Mouse (Mus musculus) ES-E14 (cell line): ENCODE data around the gene Crip2. TPM values are rescaled to one million over a fixed set of nuclear protein-coding genes. Genes with fewer than 3 reads are reported as not detected.
A peak's percentile ranks its signal among the peaks of the same experiment; 100 is the strongest.

ENCODE experiments used
- DNase-seq: peaks from one replicate; pipeline ENCODE4 v3.0.0-alpha.2; 2013; ENCODE audit warnings: low read depth, low spot score
- H3K27ac ChIP-seq: 2 replicates; pipeline ENCODE4 v1.5.1; 2012; ENCODE audit warnings: low read depth, mild to moderate bottlenecking, low read length, moderate library complexity, mixed read lengths; ENCODE audit not compliant: poor library complexity, insufficient read depth, severe bottlenecking
- H3K36me3 ChIP-seq: 2 replicates; pipeline ENCODE4 v1.6.1; 2012; ENCODE audit warnings: mild to moderate bottlenecking, low read length, moderate library complexity, mixed read lengths; ENCODE audit not compliant: control insufficient read depth, poor library complexity, insufficient read depth, severe bottlenecking
- H3K4me1 ChIP-seq, 2 experiments: fragments of 150-350 bp in 1 of 2; sonication (generic) in 1 of 2; 2 replicates each; pipeline ENCODE4 v1.6.1; 2012; ENCODE audit warnings: low read length in 2 of 2, mild to moderate bottlenecking in 1 of 2, mixed read lengths in 1 of 2; ENCODE audit not compliant: control insufficient read depth in 2 of 2, insufficient read depth in 2 of 2, poor library complexity in 1 of 2
- H3K4me3 ChIP-seq, 2 experiments: fragments of 150-350 bp in 1 of 2; sonication (generic) in 1 of 2; 2 replicates each; pipeline ENCODE4 v1.5.1; 2012; ENCODE audit warnings: low read length in 2 of 2, low read depth in 1 of 2, mild to moderate bottlenecking in 1 of 2, mixed read lengths in 1 of 2; ENCODE audit not compliant: insufficient read depth in 1 of 2, poor library complexity in 1 of 2, severe bottlenecking in 1 of 2
- H3K9ac ChIP-seq: 2 replicates; pipeline ENCODE4 v1.6.1; 2012; ENCODE audit warnings: low read depth, mild to moderate bottlenecking, low read length, mixed read lengths; ENCODE audit not compliant: poor library complexity, insufficient read depth, severe bottlenecking
- H3K9me3 ChIP-seq: fragments of 150-350 bp; sonication (generic); 2 replicates; pipeline ENCODE4 v1.6.1; 2012; ENCODE audit warnings: low read depth, mild to moderate bottlenecking, low read length; ENCODE audit not compliant: control insufficient read depth, insufficient read depth
- CHD2 ChIP-seq: IDR thresholded peaks from 2 replicates; pipeline ENCODE4 v1.6.1; 2014; ENCODE audit warnings: mild to moderate bottlenecking, low read depth, low read length, inconsistent platforms
- HCFC1 ChIP-seq: IDR thresholded peaks from 2 replicates; pipeline ENCODE4 v1.6.1; 2012; ENCODE audit warnings: low read length, inconsistent platforms, borderline replicate concordance; ENCODE audit not compliant: insufficient read depth
- MAFK ChIP-seq: IDR thresholded peaks from 2 replicates; pipeline ENCODE4 v1.6.1; 2014; ENCODE audit warnings: mild to moderate bottlenecking, low read depth, low read length, inconsistent platforms; ENCODE audit not compliant: insufficient read depth
- ZC3H11A ChIP-seq: IDR thresholded peaks from 2 replicates; pipeline ENCODE4 v1.6.1; 2012; ENCODE audit warnings: low read depth, mild to moderate bottlenecking, inconsistent platforms, low read length, borderline replicate concordance
- ZNF384 ChIP-seq: IDR thresholded peaks from 2 replicates; pipeline ENCODE4 v1.6.1; 2012; ENCODE audit warnings: low read depth, low read length, inconsistent platforms
- in situ Hi-C, 2 experiments: fragments of 600-800 bp; cut with MboI; formaldehyde crosslinking; loops; one replicate each; pipeline ENCODE4 v1.15.1; 2025; ENCODE audit warnings: low sequenced_read_pairs in 2 of 2, inconsistent platforms in 1 of 2; ENCODE audit not compliant: unreplicated experiment in 2 of 2
- total RNA-seq: library from RNA; depleted of rRNA; stranded (reverse); fragments of 300-350 nt; gene quantifications from 2 replicates; pipeline ENCODE4 v1.2.3, GENCODE M21; 2012

Gene Crip2
- total RNA-seq, 1 experiment = 62.2 TPM

DNA sequence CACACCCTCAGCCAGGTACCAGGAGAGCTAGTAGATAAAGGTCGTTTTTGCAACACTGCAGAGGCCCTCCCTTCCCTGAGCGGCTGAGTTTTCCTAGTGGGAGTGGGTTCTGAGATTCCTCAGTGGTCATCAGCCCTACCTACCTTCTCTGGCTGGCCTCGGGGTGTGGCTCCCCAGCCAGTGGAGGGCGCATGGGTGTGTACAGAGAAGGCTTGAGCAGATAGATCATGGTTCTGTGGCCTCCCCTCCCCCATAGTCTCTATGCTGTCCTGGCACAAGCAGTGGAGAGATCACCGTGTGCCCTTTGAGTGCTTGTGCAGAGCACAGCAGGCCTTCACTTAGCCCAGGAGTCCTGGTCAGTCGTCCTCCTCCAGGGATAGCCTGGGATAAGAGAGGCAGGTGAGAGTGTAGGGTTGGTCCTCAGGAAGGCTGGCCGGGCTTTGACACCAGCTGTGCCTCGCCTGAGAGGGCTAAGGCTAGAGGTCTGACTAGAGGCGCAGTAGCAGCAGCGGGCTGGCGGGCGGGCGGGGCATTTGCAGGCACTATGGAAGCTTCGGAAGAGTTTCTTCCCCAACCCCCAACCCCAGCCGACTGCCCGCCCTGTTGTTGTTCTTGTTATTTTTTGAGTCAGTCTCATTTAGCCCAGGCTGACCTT is 8.5 kb downstream of the Crip2 start:
- TF ChIP-seq CHD2 (no peak), MAFK (no peak), ZNF384 (no peak), HCFC1 (no peak), ZC3H11A (no peak)
- Histone ChIP-seq H3K27ac (no peak overlapping the region), H3K36me3 (peaks cover 20% of the 10 kb centered on the region), H3K4me3 (peak overlapping the region; percentile 23 to 38; a peak in 3 of 4 replicates), H3K4me1 (peaks cover 4 to 49% of the 10 kb centered on the region in 2 experiments), H3K9ac (peak overlapping the region; percentile 51; the same call in 1 of the 2 replicates), H3K9me3 (no peaks in the 10 kb centered on the region)
- in situ Hi-C loops = no loop called here
- DNase-seq = peak; percentile 64

DNA sequence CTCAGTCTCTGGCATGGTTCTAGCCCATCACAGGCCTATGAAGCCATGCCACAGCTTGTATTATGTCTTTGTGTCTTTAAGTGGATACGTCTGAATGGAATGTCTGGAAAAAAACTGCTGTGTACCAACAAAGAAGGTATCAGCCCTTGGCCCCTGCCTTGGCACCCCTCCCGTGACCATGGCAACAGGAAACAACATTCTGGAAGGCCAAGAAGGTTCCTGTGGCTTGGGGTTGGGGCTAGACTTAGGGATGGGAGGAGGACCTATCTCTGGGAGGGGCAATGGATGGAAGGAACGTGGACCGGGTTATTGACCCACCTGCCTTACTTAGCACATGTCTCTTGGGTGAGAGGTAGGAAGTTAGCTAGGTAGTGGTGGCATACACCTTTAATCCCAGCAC is 9.3 kb downstream of the Crip2 start:
- Histone ChIP-seq H3K9me3 (no peaks in the 10 kb centered on the region), H3K9ac (no peak overlapping the region), H3K4me3 (no peak overlapping the region), H3K4me1 (peaks cover 4 to 43% of the 10 kb centered on the region in 2 experiments), H3K36me3 (peaks cover 16% of the 10 kb centered on the region), H3K27ac (no peak overlapping the region)
- DNase-seq = no peak
- in situ Hi-C loops = no loop called here
- TF ChIP-seq HCFC1 (no peak), ZC3H11A (no peak), CHD2 (no peak), MAFK (no peak), ZNF384 (no peak)

- H3K9ac ChIP-seq = no peak overlapping the region
- no peaks in the 10 kb centered on the region for H3K9me3 ChIP-seq
- H3K27ac ChIP-seq = no peak overlapping the region
- H3K36me3 ChIP-seq = peaks cover 12% of the 10 kb centered on the region
- no peak overlapping the region for H3K4me3 ChIP-seq
- TF ChIP-seq ZNF384 = no peak
- TF ChIP-seq HCFC1 = no peak
- TF ChIP-seq CHD2 = no peak
- no peak for TF ChIP-seq ZC3H11A
- TF ChIP-seq MAFK = no peak
- no peak for DNase-seq
- peaks cover 4 to 47% of the 10 kb centered on the region in 2 experiments for H3K4me1 ChIP-seq
- in situ Hi-C loops = no loop called here
Measured at GRCm38 (mm10) chr12:113149896-113150295, 9.9 kb downstream of the Crip2 start.

- Histone ChIP-seq H3K36me3 (peaks cover 5% of the 10 kb centered on the region; the same call in 1 of the 2 replicates), H3K9me3 (no peaks in the 10 kb centered on the region), H3K4me3 (no peak overlapping the region), H3K4me1 (peaks cover 4 to 48% of the 10 kb centered on the region in 2 experiments), H3K9ac (no peak overlapping the region), H3K27ac (no peak overlapping the region)
- TF ChIP-seq CHD2 (no peak), MAFK (no peak), HCFC1 (no peak), ZNF384 (no peak), ZC3H11A (no peak)
- no peak for DNase-seq
- in situ Hi-C loops = no loop called here
Measured at GRCm38 (mm10) chr12:113150591-113150990, 10.6 kb downstream of the Crip2 start.

DNA sequence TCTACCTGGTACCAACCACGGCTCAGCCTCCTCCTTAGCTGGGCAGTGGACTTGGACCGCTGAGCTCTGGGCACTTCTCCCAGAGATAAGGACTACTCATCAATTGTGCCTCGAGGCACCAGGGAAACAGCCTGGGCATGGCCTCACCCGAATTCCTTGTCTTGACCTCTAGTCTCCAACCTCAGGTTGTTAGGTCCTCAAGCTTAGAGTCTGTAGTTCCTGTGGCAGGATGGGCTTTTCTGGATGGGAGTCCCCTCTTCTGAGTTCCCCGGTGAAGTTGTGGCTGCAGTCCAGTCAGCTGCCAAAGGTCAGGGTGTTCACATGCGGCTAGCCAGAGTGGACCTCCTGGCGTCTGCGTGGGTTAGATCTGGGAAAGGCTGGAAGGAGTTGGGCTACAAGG is 11.0 kb downstream of the Crip2 start:
- peaks cover 4% of the 10 kb centered on the region; the same call in 1 of the 2 replicates for H3K36me3 ChIP-seq
- no peak for DNase-seq
- H3K4me1 ChIP-seq = peaks cover 4 to 46% of the 10 kb centered on the region in 2 experiments
- peak overlapping the region in 1 of 2 experiments; percentile 80; a peak in 1 of 4 replicates for H3K4me3 ChIP-seq
- no peak for TF ChIP-seq HCFC1
- no peak for TF ChIP-seq MAFK
- no peak for TF ChIP-seq CHD2
- no peak for TF ChIP-seq ZNF384
- TF ChIP-seq ZC3H11A = no peak
- H3K27ac ChIP-seq = no peak overlapping the region
- no peak overlapping the region for H3K9ac ChIP-seq
- in situ Hi-C loops = no loop called here
- H3K9me3 ChIP-seq = no peaks in the 10 kb centered on the region
